Mouse (Mus musculus): ENCODE measurements at regions not wholly inside any gene's neighbourhood (a gene's known extent, or its start where the extent isn't known, plus 50 kb on each side); places are given as distances from the start of the nearest gene placed in this dataset.

DNA sequence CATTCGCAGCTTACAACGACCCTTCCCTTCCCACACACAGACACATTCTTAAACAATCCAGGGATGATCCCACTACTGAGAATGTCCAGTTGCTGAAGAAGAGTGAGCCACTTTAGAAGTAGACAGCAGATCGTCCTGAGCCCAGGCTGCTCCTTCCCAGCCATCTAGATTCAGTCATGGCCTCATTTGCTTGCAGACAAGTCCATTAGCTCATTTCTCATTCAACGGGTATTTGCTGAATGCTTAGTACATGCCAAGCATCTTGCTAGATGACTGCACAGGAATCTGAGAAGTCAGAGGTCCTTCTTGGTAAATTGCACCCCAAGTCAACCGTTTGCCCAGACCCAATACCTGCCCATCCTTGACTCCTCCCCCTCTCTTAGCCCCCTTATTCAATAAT, 57.8 kb downstream of the Ier5 start:
- in situ Hi-C loops (cut with MboI) = no loop called here

GRCm38 (mm10) chr1:155040939-155041371, 58.5 kb downstream of the Ier5 start:
- in situ Hi-C loops (cut with MboI) = no loop called here

GRCm38 (mm10) chr1:155040086-155040726, 59.2 kb downstream of the Ier5 start:
- in situ Hi-C loops (cut with MboI) = no loop called here

DNA sequence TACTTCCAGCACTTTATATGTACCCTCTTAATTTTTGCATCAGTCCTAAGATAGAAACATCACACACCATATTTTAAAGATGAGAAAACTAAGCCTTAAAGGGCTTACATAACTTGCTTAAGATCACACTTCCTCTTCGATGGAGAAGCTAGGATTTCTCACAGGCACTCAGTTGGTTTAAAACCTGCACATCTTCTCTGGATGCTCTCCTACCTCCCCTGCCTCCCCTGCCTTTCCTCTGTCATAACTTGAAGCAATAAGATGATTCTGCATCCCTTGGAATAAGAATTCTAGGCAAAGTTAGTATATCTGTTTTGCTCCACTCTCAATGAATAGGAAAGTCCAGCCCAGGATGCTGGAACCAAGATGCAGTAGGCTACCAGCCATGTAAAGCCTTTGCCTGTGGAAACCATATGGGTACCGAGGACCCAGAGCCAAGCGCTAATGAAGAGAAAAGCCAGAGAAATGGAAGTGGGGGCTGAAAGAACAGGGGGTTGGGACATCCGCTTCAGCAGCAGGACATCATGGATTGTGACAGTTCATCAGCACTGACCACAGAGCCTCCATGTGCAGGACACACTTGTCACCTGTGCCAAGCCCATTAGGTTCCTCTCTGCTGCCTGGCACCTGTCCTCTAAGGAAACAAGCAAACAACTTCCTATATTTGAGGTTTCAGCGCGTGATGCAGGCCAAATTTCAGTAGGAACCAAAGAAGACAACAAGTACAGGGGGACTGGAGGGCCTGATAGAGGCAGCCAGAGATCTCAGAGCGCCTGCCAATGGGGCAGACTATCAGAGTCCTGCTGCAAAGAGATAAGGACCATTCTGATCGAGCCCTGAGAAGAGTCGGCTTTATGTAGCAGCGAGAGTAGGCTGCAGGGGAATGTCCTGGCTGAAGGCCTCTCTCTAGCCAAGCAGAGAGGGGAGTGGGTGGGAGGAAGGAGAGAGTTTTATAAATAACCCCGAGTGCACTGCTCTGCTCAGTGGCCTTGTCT, 60.5 kb downstream of the Ier5 start:
- in situ Hi-C loops (cut with MboI) = no loop called here

- in situ Hi-C loops (cut with MboI) = no loop called here
Measured at GRCm38 (mm10) chr1:155037479-155037878, 62.0 kb downstream of the Ier5 start.

- in situ Hi-C loops (cut with MboI) = no loop called here
Measured at GRCm38 (mm10) chr1:155030908-155031307, 68.5 kb downstream of the Ier5 start.

- in situ Hi-C loops (cut with MboI) = loop anchor here (5.0 kb wide), 1 partner anchor 188 kb away; no protein-coding TSS in a partner anchor
Measured at GRCm38 (mm10) chr1:155029195-155029879, 70.1 kb downstream of the Ier5 start.

GRCm38 (mm10) chr1:155028735-155029134, 70.7 kb downstream of the Ier5 start:
- in situ Hi-C loops (cut with MboI) = loop anchor here (5.0 kb wide), 1 partner anchor 189 kb away; no protein-coding TSS in a partner anchor

DNA sequence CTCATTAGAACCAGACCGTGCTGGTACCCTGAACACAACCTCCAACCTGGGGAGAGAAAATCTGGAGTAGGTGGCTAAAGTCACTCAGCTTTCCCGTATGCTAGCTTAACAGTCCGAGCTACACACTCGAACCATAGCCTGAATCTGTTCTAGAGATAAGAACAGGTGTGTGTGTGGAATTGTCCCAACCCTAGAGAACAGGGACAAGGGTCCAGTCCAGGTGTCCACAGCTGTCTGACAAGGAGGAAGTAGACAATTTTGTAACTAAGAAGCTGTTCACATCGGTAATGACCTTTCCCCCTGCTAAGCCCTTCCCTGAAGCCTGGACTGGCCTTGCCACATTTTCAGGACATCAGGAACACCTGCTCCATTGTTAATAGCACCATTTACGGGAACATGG, 71.3 kb downstream of the Ier5 start:
- in situ Hi-C loops (cut with MboI) = loop anchor here (5.0 kb wide), 1 partner anchor 189 kb away; no protein-coding TSS in a partner anchor

GRCm38 (mm10) chr1:155027583-155027982, 71.9 kb downstream of the Ier5 start:
- in situ Hi-C loops (cut with MboI) = loop anchor here (5.0 kb wide), 1 partner anchor 190 kb away; no protein-coding TSS in a partner anchor

- in situ Hi-C loops (cut with MboI) = loop anchor here (5.0 kb wide), 1 partner anchor 191 kb away; no protein-coding TSS in a partner anchor
Measured at GRCm38 (mm10) chr1:155025862-155026478, 73.5 kb downstream of the Ier5 start.

DNA sequence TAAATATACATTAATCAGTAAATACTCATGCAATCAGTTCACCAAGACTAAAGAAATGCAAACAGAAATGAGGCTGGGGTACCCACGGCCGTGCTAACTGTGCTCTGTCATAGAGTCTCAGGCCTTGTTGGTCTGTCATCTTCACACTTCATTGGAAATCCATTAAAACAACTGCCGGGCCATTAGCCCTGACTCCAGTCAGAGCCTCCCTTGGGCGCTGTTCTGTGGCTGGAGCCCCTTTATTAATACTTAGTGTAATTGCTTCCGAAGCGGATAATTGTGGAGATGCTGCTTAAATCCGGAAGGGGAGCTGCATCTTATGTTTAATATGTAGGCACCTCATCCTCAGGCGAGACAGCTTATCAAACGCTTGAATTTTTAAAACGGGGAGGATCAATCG, 76.1 kb downstream of the Ier5 start:
- in situ Hi-C loops (cut with MboI) = loop anchor here (25.0 kb wide), 1 partner anchor 514 kb away; no protein-coding TSS in a partner anchor

DNA sequence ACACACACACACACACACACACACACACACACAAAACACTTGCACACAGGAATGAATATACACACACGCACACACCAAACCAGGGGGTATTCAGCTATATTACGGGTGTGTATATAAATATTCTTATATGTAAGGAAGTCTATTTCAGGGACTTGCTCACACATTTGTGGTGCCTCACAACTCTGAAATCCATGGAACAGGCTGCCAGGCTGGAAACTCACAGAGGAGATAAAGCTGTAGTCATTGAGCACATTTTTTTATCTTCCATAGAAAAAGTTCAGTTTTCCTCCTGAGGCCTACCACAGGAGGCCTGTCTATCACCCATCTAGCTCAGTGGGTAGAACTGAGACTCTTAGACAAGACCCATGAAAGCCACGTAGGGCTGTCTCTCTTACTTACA, 83.8 kb downstream of the Ier5 start:
- in situ Hi-C loops (cut with MboI) = loop anchor here (25.0 kb wide), 1 partner anchor 522 kb away; no protein-coding TSS in a partner anchor

DNA sequence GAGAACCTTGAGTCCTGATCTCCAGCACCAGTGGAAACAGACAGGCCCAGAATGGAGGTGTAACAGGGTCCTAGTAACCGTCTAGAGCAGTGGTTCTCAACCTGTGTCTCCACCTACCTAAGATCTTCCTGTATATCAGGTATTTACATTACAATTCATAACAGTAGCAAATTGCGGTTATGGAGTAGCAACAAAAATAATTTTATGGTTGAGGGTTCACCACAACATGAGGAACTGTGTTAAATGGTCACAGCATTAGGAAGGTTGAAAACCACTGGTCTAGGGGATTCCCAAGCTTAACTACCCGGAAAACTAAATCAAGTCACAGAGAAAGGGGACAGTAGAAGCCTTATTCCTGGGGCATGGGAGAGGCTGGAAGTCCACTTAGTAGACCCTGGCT, 84.5 kb downstream of the Ier5 start:
- in situ Hi-C loops (cut with MboI) = loop anchor here (25.0 kb wide), 1 partner anchor 522 kb away; no protein-coding TSS in a partner anchor

- in situ Hi-C loops (cut with MboI) = loop anchor here (25.0 kb wide), 1 partner anchor 524 kb away; no protein-coding TSS in a partner anchor
Measured at GRCm38 (mm10) chr1:155013784-155014183, 85.7 kb downstream of the Ier5 start.

GRCm38 (mm10) chr1:155013361-155013760, 86.1 kb downstream of the Ier5 start:
- in situ Hi-C loops (cut with MboI) = loop anchor here (25.0 kb wide), 1 partner anchor 524 kb away; no protein-coding TSS in a partner anchor

GRCm38 (mm10) chr1:155006539-155007486, 92.6 kb downstream of the Ier5 start:
- in situ Hi-C loops (cut with MboI) = loop anchor here (5.0 to 25.0 kb wide), 2 partner anchors 220 to 530 kb away; no protein-coding TSS in a partner anchor

GRCm38 (mm10) chr1:155006099-155006498, 93.3 kb downstream of the Ier5 start:
- in situ Hi-C loops (cut with MboI) = loop anchor here (5.0 to 25.0 kb wide), 2 partner anchors 219 to 531 kb away; no protein-coding TSS in a partner anchor

- in situ Hi-C loops (cut with MboI) = loop anchor here (25.0 kb wide), 1 partner anchor 537 kb away; no protein-coding TSS in a partner anchor
Measured at GRCm38 (mm10) chr1:155000301-155000700, 99.1 kb downstream of the Ier5 start.
